Mouse (Mus musculus) ES-Bruce4 (cell line): ENCODE measurements at regions not wholly inside any gene's neighbourhood (a gene's known extent, or its start where the extent isn't known, plus 50 kb on each side); places are given as distances from the start of the nearest gene placed in this dataset.

ENCODE experiments used
- H3K27ac ChIP-seq: 2 replicates; pipeline ENCODE4 v1.5.1; 2012; ENCODE audit warnings: low read length, inconsistent platforms; ENCODE audit not compliant: insufficient read depth
- H3K27me3 ChIP-seq: 2 replicates; pipeline ENCODE4 v1.6.1; 2012; ENCODE audit warnings: mild to moderate bottlenecking, low read length, inconsistent platforms; ENCODE audit not compliant: control insufficient read depth, poor library complexity, insufficient read depth, severe bottlenecking
- H3K36me3 ChIP-seq: 2 replicates; pipeline ENCODE4 v1.6.1; 2012; ENCODE audit warnings: inconsistent platforms, mild to moderate bottlenecking, low read length, moderate library complexity; ENCODE audit not compliant: control insufficient read depth, poor library complexity, insufficient read depth, severe bottlenecking
- H3K4me1 ChIP-seq: one replicate; pipeline ENCODE4 v1.8.1; 2011; ENCODE audit warnings: low read length; ENCODE audit not compliant: control insufficient read depth, insufficient read depth
- H3K4me3 ChIP-seq: 2 replicates; pipeline ENCODE4 v1.5.1; 2011; ENCODE audit warnings: low read depth, mild to moderate bottlenecking, low read length
- H3K9ac ChIP-seq: 2 replicates; pipeline ENCODE4 v1.6.1; 2012; ENCODE audit warnings: low read depth, mild to moderate bottlenecking, inconsistent platforms; ENCODE audit not compliant: poor library complexity, severe bottlenecking
- H3K9me3 ChIP-seq: replicated peaks from 2 replicates; pipeline ENCODE4 v1.6.1; 2012; ENCODE audit warnings: mild to moderate bottlenecking, low read length, inconsistent platforms; ENCODE audit not compliant: control insufficient read depth, poor library complexity, insufficient read depth, severe bottlenecking
- CTCF ChIP-seq: IDR thresholded peaks from one replicate; pipeline ENCODE4 v1.8.1; 2011; ENCODE audit warnings: low read depth, low read length
- EP300 ChIP-seq: IDR thresholded peaks from 2 replicates; pipeline ENCODE4 v1.6.1; 2011; ENCODE audit warnings: low read depth, low read length; ENCODE audit not compliant: insufficient read depth
- POLR2A ChIP-seq: IDR thresholded peaks from one replicate; pipeline ENCODE4 v1.8.1; 2011; ENCODE audit warnings: low read length; ENCODE audit not compliant: insufficient read depth

DNA sequence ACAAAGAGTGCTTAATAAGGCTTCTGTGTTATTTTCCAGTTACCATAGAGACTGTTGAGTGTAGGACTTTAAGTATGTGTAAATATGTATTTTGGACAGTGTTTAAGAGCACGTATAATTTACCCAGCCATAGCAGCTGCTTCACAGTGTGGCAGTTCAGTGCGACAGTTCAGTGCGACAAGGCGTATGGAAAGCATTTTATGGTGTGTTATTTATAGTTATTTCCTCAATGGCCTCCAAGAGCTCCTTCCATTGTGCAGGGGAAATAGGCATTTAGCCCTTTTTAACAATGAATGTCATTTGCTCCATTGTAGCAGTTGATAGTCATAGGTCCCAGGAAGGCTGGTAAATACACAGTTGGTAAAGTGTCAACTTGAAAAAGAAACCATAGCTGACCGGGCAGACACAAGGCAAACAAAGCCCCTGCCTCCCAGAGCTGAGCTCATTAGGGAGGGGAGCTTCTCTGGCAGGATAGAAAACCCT, 275.1 kb upstream of the Dynlrb2 start:
- Histone ChIP-seq H3K4me3 (no peak overlapping the region), H3K4me1 (no peaks in the 10 kb centered on the region), H3K27me3 (no peaks in the 10 kb centered on the region), H3K9ac (no peak overlapping the region), H3K36me3 (no peaks in the 10 kb centered on the region), H3K27ac (no peak overlapping the region), H3K9me3 (peaks cover 2% of the 10 kb centered on the region)
- TF ChIP-seq EP300: no peak
- no peak for TF ChIP-seq CTCF
- no peak for TF ChIP-seq POLR2A

DNA sequence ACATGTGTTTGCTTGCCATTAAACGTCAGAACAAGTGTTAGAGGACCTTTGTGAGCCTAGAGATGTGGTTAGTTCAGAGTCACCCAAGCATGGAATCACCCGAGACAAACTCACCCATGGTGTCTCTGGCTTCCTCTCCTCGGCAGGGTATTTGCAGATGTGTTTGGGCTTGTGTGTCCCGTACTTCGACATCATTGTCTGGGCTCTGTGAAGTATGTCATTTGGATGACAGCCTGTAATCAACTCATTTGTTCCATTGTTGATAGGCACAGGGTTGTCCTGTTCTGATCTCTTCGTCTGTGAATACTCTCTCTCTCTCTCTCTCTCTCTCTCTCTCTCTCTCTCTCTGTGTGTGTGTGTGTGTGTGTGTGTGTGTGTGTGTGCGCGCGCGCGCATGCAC, 277.8 kb upstream of the Dynlrb2 start:
- Histone ChIP-seq H3K9ac (no peak overlapping the region), H3K27me3 (no peaks in the 10 kb centered on the region), H3K4me1 (no peaks in the 10 kb centered on the region), H3K4me3 (no peak overlapping the region), H3K27ac (no peak overlapping the region), H3K9me3 (peaks cover 2% of the 10 kb centered on the region), H3K36me3 (no peaks in the 10 kb centered on the region)
- TF ChIP-seq POLR2A (no peak), CTCF (no peak), EP300 (no peak)

DNA sequence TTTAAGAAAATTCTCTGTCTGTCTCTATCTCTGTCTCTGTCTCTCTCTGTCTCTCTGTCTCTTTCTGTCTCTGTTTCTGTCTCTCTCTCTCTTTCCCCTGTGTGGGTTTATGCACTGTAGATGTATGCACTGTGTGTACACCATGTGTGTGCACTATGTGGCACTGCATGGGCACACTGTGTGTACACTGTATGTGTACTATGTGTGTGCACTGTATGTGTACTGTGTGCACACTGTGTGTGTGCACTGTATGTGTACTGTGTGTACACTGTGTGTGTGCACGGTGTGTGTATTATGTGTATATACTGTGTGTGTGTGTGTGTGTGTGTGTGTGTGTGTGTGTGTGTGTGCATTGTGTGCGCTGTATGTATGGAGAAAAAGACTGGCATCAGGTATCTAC, 281.5 kb upstream of the Dynlrb2 start:
- TF ChIP-seq CTCF (no peak), POLR2A (no peak), EP300 (no peak)

DNA sequence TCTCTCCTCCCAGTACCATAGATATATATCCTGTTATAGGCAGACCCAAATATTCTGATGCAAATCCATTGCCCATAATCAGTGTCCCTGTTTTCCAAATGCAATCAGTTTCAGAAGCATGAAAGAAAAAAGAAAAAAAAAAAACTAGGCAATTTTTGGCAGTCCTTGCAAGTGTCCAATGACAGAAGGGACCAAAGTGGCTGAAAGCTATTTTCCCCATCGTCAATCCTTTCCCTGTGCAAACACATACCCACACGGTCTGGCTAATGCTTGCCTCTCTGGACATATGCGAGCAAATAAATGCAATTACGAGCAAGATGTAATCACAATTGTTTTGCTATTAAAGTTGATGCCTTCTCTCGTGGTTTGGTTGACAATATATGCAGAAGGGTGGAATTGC, 288.9 kb upstream of the Dynlrb2 start:
- Histone ChIP-seq H3K36me3 (no peaks in the 10 kb centered on the region), H3K4me3 (no peak overlapping the region), H3K4me1 (no peaks in the 10 kb centered on the region), H3K27me3 (no peaks in the 10 kb centered on the region; the same call in 1 of the 2 replicates), H3K27ac (no peak overlapping the region), H3K9ac (no peak overlapping the region), H3K9me3 (no peaks in the 10 kb centered on the region)
- TF ChIP-seq EP300: no peak
- no peak for TF ChIP-seq CTCF
- TF ChIP-seq POLR2A: no peak

More for the DNA sequence above, 281.5 kb upstream of the Dynlrb2 start:
- Histone ChIP-seq H3K4me3 (no peak overlapping the region), H3K36me3 (no peaks in the 10 kb centered on the region), H3K9me3 (no peaks in the 10 kb centered on the region; the same call in 1 of the 2 replicates), H3K27me3 (no peaks in the 10 kb centered on the region), H3K9ac (no peak overlapping the region), H3K4me1 (no peaks in the 10 kb centered on the region), H3K27ac (no peak overlapping the region)

DNA sequence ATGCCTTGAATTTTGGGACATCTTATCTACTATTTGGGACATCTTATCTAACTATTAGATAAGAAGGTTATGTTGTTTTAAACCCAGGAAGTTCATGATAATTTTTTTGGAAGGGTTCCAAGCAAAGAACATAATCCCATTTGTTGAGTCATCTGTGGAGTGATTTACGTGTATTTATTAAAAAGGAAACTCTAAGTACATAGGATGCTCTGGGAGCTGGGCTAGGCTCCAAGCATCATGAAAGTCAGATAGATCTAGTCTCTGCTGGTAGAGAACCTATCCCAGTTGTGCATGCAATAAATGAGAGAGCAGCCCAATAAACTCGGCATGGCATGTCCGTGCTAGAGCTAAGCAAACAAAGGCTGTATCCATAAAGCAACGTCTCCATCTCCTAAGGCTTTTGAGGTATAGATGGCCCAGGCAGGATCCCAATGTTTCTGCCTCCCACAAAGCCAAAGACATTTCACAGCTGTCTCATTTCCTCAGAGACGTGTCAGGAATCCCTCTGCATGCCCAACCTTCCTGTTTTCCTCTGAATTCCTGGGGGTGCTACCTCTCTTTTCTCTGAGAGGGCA, 289.4 kb upstream of the Dynlrb2 start:
- H3K9me3 ChIP-seq: no peaks in the 10 kb centered on the region
- no peaks in the 10 kb centered on the region for H3K36me3 ChIP-seq
- H3K4me3 ChIP-seq: no peak overlapping the region
- TF ChIP-seq CTCF: no peak
- no peak for TF ChIP-seq POLR2A
- TF ChIP-seq EP300: no peak
- H3K27ac ChIP-seq: no peak overlapping the region
- H3K4me1 ChIP-seq: no peaks in the 10 kb centered on the region
- no peak overlapping the region for H3K9ac ChIP-seq
- H3K27me3 ChIP-seq: no peaks in the 10 kb centered on the region; the same call in 1 of the 2 replicates

DNA sequence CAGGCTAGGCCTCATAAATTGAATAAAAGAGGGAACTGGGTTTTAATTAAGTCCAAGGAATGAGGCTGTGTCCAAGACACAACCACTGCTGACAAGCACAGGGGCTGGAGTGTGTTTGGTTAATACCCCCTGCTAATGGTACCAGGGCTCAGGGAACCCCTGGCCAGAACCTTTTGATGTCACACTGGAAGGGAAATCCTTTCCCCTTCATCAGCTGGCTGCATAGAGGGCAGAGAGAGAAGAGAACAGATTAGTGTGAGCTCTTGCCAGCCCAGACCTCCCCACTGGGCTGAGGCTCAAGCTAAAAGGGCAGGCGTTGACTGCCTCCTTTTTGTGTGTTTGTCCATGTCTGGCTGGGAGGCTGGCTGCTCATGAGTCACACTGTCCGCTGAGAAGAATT, 301.1 kb upstream of the Dynlrb2 start:
- Histone ChIP-seq H3K9ac (no peak overlapping the region), H3K27me3 (no peaks in the 10 kb centered on the region; the same call in 1 of the 2 replicates), H3K27ac (no peak overlapping the region), H3K4me1 (no peaks in the 10 kb centered on the region), H3K4me3 (no peak overlapping the region), H3K36me3 (no peaks in the 10 kb centered on the region), H3K9me3 (no peaks in the 10 kb centered on the region)
- TF ChIP-seq POLR2A (no peak), EP300 (no peak), CTCF (no peak)

DNA sequence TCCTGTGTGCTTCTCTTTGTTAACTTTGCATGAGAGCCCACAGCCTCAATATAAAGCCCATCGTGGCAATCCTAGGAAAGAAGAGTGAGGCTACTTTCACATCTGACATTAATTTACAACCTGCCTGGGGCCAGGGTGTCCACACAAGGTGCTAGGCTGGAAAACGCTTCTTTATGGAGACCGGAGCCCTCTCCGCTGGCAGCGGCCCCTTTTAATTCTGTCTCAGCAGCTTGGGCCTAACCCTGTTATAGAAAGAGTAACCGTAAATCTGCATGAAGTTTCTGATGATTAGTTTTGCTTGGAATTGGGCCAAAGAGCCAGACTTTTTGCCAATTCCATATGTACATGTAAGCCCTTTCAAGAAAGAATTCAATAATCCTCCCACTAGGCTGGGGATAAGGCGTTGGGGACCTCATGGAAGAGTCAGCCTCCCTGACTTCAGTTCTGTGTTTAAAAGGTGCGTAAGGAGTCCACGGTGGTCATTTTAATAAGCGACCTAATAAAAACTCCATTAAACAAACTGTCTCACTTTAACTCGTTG, 304.2 kb upstream of the Dynlrb2 start:
- Histone ChIP-seq H3K4me3 (no peak overlapping the region), H3K27me3 (no peaks in the 10 kb centered on the region; the same call in 1 of the 2 replicates), H3K9me3 (no peaks in the 10 kb centered on the region), H3K9ac (no peak overlapping the region), H3K36me3 (no peaks in the 10 kb centered on the region), H3K27ac (no peak overlapping the region), H3K4me1 (no peaks in the 10 kb centered on the region)
- no peak for TF ChIP-seq POLR2A
- no peak for TF ChIP-seq EP300
- TF ChIP-seq CTCF: no peak
